Mouse (Mus musculus): Measurements from ENCODE around the gene Nol8.

The Nol8 gene

DNA sequence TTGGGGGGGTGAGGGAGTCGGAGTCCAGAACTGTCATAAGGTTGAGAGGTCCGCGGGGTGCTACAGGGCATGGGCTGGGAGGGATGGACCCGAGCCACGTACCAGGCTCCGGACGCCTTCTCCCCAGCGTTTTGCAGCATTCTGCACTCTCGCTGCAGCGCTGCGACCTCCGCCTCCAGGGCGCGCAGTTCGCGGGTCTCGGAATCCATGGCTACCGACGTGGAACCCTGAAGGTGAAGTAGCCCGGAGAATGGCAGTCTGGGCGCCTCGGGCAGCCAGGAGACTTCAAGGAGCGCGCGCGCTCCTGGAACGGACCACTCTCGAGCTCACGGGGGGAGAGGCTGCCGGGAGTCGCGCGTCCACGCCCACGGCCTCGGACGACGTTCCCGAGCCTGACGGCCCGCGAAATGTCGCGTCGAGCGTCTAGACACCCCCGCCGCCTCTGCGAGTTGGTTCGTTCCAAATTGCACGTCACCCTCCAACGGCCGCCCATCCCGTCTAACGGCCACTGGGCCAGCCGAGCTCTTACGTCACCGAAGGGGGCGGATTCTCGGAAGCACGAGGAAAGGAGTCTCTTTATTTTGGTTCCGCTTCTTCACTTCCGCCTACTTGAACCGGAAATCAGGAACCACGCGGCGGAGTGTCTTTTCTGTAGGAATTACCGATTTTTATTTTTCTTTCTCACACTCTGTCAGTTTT lies at the start of gene Nol8, which contains the start of gene Cenpp:
TSS of gene Nol8 (plus strand) at position 598 of the 699 bp plus-strand sequence.
TSS of gene Cenpp (minus strand) at position 305 of the 699 bp plus-strand sequence.
- DNase-seq (ENCODE audit: low spot score in 2 of 2), result peak; percentile 95 to 99

DNA sequence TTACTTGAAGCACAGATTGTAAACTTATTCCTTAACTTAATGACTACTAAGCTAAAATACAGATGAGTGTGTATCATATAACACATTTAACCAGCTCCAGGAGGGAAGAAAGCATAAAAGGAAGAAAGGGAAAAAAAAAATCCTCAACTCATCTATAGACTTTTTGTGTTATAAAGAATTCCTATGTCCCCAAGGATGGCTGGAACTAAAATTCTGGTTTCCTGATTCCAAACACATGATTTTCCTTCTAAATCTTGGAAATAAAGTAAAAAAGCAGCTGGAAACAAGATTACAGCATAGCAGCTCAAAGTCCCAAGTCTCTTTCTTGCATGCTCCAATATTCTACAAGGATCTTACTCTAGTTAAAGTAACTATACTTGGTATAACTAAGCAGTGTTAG lies 49.3 kb upstream of the Nol8 start:
- DNase-seq (ENCODE audit: low spot score in 2 of 2), result no peak

DNA sequence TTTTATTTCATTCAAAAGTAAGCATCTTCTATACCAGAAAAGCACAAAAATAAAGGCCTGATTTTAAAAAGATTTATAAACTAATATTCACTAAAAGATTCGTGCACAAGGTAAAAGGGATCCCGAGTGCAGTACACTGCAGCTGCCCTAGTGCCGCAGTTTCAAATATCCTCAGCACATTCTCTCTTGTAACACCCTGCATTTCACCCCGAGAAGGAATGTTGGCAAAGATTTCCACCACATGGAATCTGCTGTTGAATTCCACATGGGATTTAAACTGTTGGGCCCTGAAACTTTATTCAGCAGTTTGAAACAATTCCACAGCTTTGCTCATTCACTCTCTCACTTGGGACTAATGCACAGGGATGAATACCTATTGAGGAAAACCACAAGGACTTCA lies 45.2 kb upstream of the Nol8 start, which contains the start of gene Ogn:
TSS of gene Ogn (plus strand) at position 333 of the 400 bp plus-strand sequence.
- DNase-seq (ENCODE audit: low spot score in 2 of 2), result no peak

GRCm38 (mm10) chr13:49608589-49609322 lies 44.1 kb upstream of the Nol8 start:
- no peak for DNase-seq (ENCODE audit: low spot score in 2 of 2)

GRCm38 (mm10) chr13:49617021-49617420 lies 35.9 kb upstream of the Nol8 start:
- DNase-seq (ENCODE audit: low spot score in 2 of 2), result no peak

- no peak for DNase-seq (ENCODE audit: low spot score in 2 of 2)
These were observed 34.5 kb upstream of the Nol8 start for GRCm38 (mm10) chr13:49618365-49618764.

- DNase-seq (ENCODE audit: low spot score in 2 of 2), result no peak
These were observed 29.7 kb upstream of the Nol8 start for GRCm38 (mm10) chr13:49623216-49623615.

DNA sequence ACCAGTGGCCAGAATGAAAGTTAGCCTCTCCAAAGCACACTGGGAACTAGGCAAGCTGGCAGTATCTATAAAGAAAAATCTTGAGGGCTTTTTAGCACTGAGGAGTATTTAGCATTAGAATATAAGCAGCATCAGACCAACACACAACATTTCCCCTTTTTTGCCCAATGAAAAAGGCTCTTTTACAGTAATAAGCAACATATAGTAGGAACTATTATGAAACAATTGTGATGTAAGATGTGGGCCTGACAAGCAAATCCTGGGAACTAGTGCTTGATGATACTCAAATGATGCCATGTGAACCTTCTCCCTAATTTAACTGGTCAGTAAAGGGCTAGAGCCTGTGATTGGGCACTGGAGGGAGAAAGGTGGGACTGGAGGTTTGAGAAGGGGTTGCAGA lies 24.7 kb upstream of the Nol8 start:
- DNase-seq (ENCODE audit: low spot score in 2 of 2), result no peak

DNA sequence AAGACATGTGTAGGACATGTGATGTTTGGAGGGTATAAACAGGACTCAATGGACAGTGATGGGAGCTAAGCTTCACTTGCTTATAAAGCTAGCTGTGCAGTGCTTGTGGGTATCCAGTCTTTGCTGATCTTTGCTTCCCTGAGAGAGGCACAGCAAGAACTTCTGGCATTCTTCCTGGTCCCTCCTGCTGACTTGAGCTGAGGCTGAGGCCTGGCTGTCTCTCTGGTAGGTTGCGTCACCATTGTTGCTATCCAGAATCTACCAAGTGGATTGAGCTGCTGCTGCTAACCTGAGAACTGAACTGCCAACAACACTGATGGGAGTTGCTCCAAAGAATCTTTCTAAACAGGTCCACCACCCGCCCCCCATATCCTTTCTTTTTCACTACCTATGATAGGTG lies 23.8 kb upstream of the Nol8 start:
- no peak for DNase-seq (ENCODE audit: low spot score in 2 of 2)

- DNase-seq (ENCODE audit: low spot score in 2 of 2), result no peak
These were observed 12.9 kb upstream of the Nol8 start for GRCm38 (mm10) chr13:49639965-49640364.

DNA sequence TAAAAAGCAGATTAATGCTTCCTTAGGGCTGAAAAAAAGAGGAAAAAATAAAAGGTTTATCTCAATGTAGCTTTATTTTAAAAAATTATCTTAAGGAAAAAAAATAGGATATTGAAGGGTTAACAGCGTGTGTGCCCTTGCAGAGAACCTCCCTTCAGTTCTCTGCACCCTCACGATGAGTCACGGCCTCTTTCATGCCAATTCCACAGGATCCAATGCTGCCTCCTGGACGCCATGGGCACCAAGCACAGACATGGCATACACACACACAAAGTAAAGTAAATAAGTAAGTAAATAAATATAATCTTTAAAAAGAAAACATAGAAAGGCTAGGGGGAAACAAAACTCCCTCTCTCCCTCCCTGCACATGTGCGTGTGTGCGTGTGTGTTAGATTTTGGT lies 10.2 kb upstream of the Nol8 start:
- no peak for DNase-seq (ENCODE audit: low spot score in 2 of 2)

DNA sequence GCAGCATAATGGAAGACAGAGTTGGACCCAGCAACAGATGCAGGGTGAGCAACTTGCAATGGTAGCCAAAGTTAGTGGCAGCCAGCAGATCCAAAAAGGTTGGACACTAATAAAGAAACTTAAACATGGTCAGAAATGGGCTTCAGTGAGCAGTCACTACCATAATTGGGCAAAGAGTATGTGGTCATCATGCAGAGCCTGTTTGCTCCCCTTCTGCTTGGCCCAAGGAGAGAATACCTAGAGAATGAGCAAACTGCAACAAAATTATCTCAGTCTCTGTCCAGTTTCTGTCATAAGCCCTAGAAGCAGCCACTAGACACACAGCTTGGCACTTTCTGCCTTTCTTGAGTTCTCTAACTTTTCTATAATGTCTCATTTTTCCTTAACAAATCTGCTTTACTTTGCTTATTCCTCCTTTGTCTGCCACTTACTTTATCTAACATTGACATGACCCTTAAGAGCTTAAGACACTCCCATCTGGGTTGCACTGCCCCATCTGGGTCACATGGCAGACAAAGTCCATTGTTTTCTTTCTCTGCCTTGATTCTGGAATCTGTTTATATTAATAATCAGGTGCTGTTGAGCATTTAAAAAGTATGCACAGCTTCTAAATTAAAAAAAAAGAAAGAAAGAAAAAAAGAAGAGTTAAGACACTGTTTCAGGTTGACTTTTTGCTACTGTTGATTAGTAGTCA lies 9.1 kb upstream of the Nol8 start:
- no peak for DNase-seq (ENCODE audit: low spot score in 2 of 2)

- DNase-seq (ENCODE audit: low spot score in 2 of 2), result peak in 1 of 2 experiments; percentile 33
These were observed 7.9 kb upstream of the Nol8 start for GRCm38 (mm10) chr13:49644731-49645529.

- no peak for DNase-seq (ENCODE audit: low spot score in 2 of 2)
These were observed 6.9 kb upstream of the Nol8 start for GRCm38 (mm10) chr13:49646019-49646418.

DNA sequence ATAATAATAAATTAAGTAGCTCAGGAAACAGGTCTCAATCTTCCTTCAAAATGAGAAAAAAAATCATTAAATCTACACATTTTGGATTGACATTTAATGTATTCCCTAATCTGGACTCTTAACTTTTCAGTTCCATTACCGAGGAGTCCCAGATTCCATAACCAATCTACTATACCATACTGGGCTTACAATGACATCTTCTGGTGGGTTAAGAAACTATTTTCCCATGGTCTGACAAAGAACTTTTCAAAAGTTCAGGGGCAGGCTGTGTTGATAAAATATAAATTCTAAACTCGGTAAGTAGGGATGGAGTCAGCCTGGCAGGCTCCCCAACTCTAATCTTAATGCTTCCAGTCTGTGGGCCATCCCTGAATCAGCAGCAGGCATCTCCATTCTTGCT lies 1.7 kb upstream of the Nol8 start:
- no peak for DNase-seq (ENCODE audit: low spot score in 2 of 2)

GRCm38 (mm10) chr13:49651781-49652351 lies 1.0 kb upstream of the Nol8 start:
- DNase-seq (ENCODE audit: low spot score in 2 of 2), result no peak

DNA sequence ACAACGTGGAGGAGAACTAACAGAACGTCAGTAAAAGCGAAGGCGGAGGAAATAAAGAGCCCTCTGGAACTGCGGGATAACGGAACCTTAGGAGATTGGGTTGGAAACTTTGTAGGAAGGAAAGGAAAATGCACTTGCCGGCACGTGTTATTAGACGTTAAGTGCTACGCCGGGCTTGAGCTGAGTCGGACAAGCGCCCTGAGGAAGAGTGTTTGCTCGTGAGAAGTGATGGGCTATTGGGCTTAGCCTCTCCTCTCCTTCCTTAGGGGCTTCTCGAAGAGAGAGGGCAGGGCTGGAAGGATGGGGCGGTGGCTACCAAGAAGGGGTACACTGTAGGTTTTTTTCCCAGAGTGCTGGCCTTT lies 283 bp downstream of the Nol8 start:
- no peak for DNase-seq (ENCODE audit: low spot score in 2 of 2)

- DNase-seq (ENCODE audit: low spot score in 2 of 2), result no peak
These were observed 24.9 kb downstream of the Nol8 start for GRCm38 (mm10) chr13:49677793-49678192.

GRCm38 (mm10) chr13:49681351-49682232 lies 28.7 kb downstream of the Nol8 start, which contains the start of gene Iars:
Iars (plus strand) TSS chr13:49682100.
- peak; percentile 96 to 100 for DNase-seq (ENCODE audit: low spot score in 2 of 2)

GRCm38 (mm10) chr13:49682233-49682846 lies 29.5 kb downstream of the Nol8 start:
- DNase-seq (ENCODE audit: low spot score in 2 of 2), result no peak
